Mouse (Mus musculus): ENCODE data around the gene Suox. TPM values are rescaled to one million over a fixed set of nuclear protein-coding genes. Genes with fewer than 3 reads are reported as not detected.
A peak's percentile ranks its signal among the peaks of the same experiment; 100 is the strongest.
"Not testable (repeated sequence)": the region's sequence is repeated elsewhere in the genome, so short reads cannot be mapped to it uniquely, and the experiment has no call there.

Gene Suox
- polyA plus RNA-seq, 1 experiment from 2014 or later = 14.6 TPM

GRCm38 (mm10) chr10:128636561-128636960, 37.3 kb downstream of the Suox start:
- H3K4me2 ChIP-seq (ENCODE audit: low read depth, low read length) = no peak overlapping the region
- H3K9ac ChIP-seq (ENCODE audit: low read length) = no peak overlapping the region
- H3K27me3 ChIP-seq (ENCODE audit: control insufficient read depth, insufficient read depth, low read depth, low read length) = no peaks in the 10 kb centered on the region
- no peaks in the 10 kb centered on the region for H3K4me1 ChIP-seq (replicated peaks; ENCODE audit: control insufficient read depth, insufficient read depth, low read length)
- H3K36me3 ChIP-seq (ENCODE audit: control insufficient read depth, insufficient read depth, low read length) = 0 out of 2 replicates have a peak, but pooled peaks cover 3% of the 10 kb centered on the region
- no peak overlapping the region for H3K4me3 ChIP-seq (ENCODE audit: low read length)
- no peak for ATAC-seq (ENCODE audit: low read depth)
- 63% methylated on average over 6 of the region's 6 CpGs for WGBS
- H3K9me3 ChIP-seq (ENCODE audit: control insufficient read depth, low read length) = no peaks in the 10 kb centered on the region
- no peak overlapping the region for H3K27ac ChIP-seq (ENCODE audit: low read length)

GRCm38 (mm10) chr10:128635697-128636096, 38.2 kb downstream of the Suox start:
- Histone ChIP-seq H3K36me3 (ENCODE audit: control insufficient read depth, insufficient read depth, low read length) (0 out of 2 replicates have a peak, but pooled peaks cover 3% of the 10 kb centered on the region), H3K9ac (ENCODE audit: low read length) (no peak overlapping the region), H3K9me3 (ENCODE audit: control insufficient read depth, low read length) (no peaks in the 10 kb centered on the region), H3K27ac (ENCODE audit: low read length) (no peak overlapping the region), H3K4me2 (ENCODE audit: low read depth, low read length) (no peak overlapping the region), H3K27me3 (ENCODE audit: control insufficient read depth, insufficient read depth, low read depth, low read length) (no peaks in the 10 kb centered on the region), H3K4me1 (replicated peaks; ENCODE audit: control insufficient read depth, insufficient read depth, low read length) (no peaks in the 10 kb centered on the region), H3K4me3 (ENCODE audit: low read length) (no peak overlapping the region)
- no peak for ATAC-seq (ENCODE audit: low read depth)
- 88% methylated on average over 13 of the region's 13 CpGs for WGBS

- Histone ChIP-seq H3K4me3 (ENCODE audit: low read length) (no peak overlapping the region), H3K9me3 (ENCODE audit: control insufficient read depth, low read length) (no peaks in the 10 kb centered on the region), H3K36me3 (ENCODE audit: control insufficient read depth, insufficient read depth, low read length) (0 out of 2 replicates have a peak, but pooled peaks cover 3% of the 10 kb centered on the region), H3K27ac (ENCODE audit: low read length) (no peak overlapping the region), H3K4me1 (replicated peaks; ENCODE audit: control insufficient read depth, insufficient read depth, low read length) (no peaks in the 10 kb centered on the region), H3K4me2 (ENCODE audit: low read depth, low read length) (no peak overlapping the region), H3K27me3 (ENCODE audit: control insufficient read depth, insufficient read depth, low read depth, low read length) (no peaks in the 10 kb centered on the region), H3K9ac (ENCODE audit: low read length) (no peak overlapping the region)
- WGBS = 27% methylated on average over 6 of the region's 6 CpGs
- no peak for ATAC-seq (ENCODE audit: low read depth)
Measured at GRCm38 (mm10) chr10:128631571-128631970, 42.3 kb downstream of the Suox start.

GRCm38 (mm10) chr10:128630306-128630705, 43.6 kb downstream of the Suox start:
- H3K36me3 ChIP-seq (ENCODE audit: control insufficient read depth, insufficient read depth, low read length); H3K9ac ChIP-seq (ENCODE audit: low read length); H3K4me1 ChIP-seq (replicated peaks; ENCODE audit: control insufficient read depth, insufficient read depth, low read length); H3K9me3 ChIP-seq (ENCODE audit: control insufficient read depth, low read length); ATAC-seq (ENCODE audit: low read depth); H3K27ac ChIP-seq (ENCODE audit: low read length); H3K4me2 ChIP-seq (ENCODE audit: low read depth, low read length); H3K27me3 ChIP-seq (ENCODE audit: control insufficient read depth, insufficient read depth, low read depth, low read length); H3K4me3 ChIP-seq (ENCODE audit: low read length): not testable (repeated sequence)
- 78% methylated on average over 5 of the region's 5 CpGs for WGBS

GRCm38 (mm10) chr10:128629746-128630145, 44.1 kb downstream of the Suox start:
- H3K27me3 ChIP-seq (ENCODE audit: control insufficient read depth, insufficient read depth, low read depth, low read length) = no peaks in the 10 kb centered on the region
- peaks cover 7% of the 10 kb centered on the region for H3K36me3 ChIP-seq (ENCODE audit: control insufficient read depth, insufficient read depth, low read length)
- H3K27ac ChIP-seq (ENCODE audit: low read length) = no peak overlapping the region
- H3K4me1 ChIP-seq (replicated peaks; ENCODE audit: control insufficient read depth, insufficient read depth, low read length) = peaks cover 5% of the 10 kb centered on the region; the same call in 1 of the 2 replicates
- 76% methylated on average over 2 of the region's 2 CpGs for WGBS
- no peaks in the 10 kb centered on the region for H3K9me3 ChIP-seq (ENCODE audit: control insufficient read depth, low read length)
- no peak overlapping the region for H3K9ac ChIP-seq (ENCODE audit: low read length)
- H3K4me3 ChIP-seq (ENCODE audit: low read length) = no peak overlapping the region
- ATAC-seq (ENCODE audit: low read depth) = no peak
- no peak overlapping the region for H3K4me2 ChIP-seq (ENCODE audit: low read depth, low read length)

- Histone ChIP-seq H3K4me1 (replicated peaks; ENCODE audit: control insufficient read depth, insufficient read depth, low read length) (peaks cover 5% of the 10 kb centered on the region; the same call in 1 of the 2 replicates), H3K4me3 (ENCODE audit: low read length) (no peak overlapping the region), H3K36me3 (ENCODE audit: control insufficient read depth, insufficient read depth, low read length) (peaks cover 20% of the 10 kb centered on the region), H3K9ac (ENCODE audit: low read length) (no peak overlapping the region), H3K9me3 (ENCODE audit: control insufficient read depth, low read length) (no peaks in the 10 kb centered on the region), H3K27ac (ENCODE audit: low read length) (no peak overlapping the region), H3K27me3 (ENCODE audit: control insufficient read depth, insufficient read depth, low read depth, low read length) (no peaks in the 10 kb centered on the region), H3K4me2 (ENCODE audit: low read depth, low read length) (no peak overlapping the region)
- 75% methylated on average over 10 of the region's 10 CpGs for WGBS
- ATAC-seq (ENCODE audit: low read depth) = no peak
Measured at GRCm38 (mm10) chr10:128627398-128628317, 46.2 kb downstream of the Suox start.

- H3K36me3 ChIP-seq (ENCODE audit: control insufficient read depth, insufficient read depth, low read length) = peaks cover 20% of the 10 kb centered on the region
- WGBS = 1% methylated on average over 40 of the region's 40 CpGs
- peak within 1 kb of the TSS; percentile 68 for H3K4me2 ChIP-seq (ENCODE audit: low read depth, low read length)
- H3K4me1 ChIP-seq (replicated peaks; ENCODE audit: control insufficient read depth, insufficient read depth, low read length) = peaks cover 5% of the 10 kb centered on the region; the same call in 1 of the 2 replicates
- H3K4me3 ChIP-seq (ENCODE audit: low read length) = peak within 1 kb of the TSS; percentile 90
- peak within 1 kb of the TSS; percentile 57 for H3K27ac ChIP-seq (ENCODE audit: low read length)
- peak; percentile 99 for ATAC-seq (ENCODE audit: low read depth)
- H3K9ac ChIP-seq (ENCODE audit: low read length) = peak within 1 kb of the TSS; percentile 95
- H3K9me3 ChIP-seq (ENCODE audit: control insufficient read depth, low read length) = no peaks in the 10 kb centered on the region
- H3K27me3 ChIP-seq (ENCODE audit: control insufficient read depth, insufficient read depth, low read depth, low read length) = no peaks in the 10 kb centered on the region
Measured at GRCm38 (mm10) chr10:128626311-128627310, 47.3 kb downstream of the Suox start, which contains the start of gene Rps26. Gene Rps26, minus strand, starts transcription at chr10:128626747.

GRCm38 (mm10) chr10:128625287-128625894, 48.5 kb downstream of the Suox start:
- 33% methylated on average over 7 of the region's 7 CpGs for WGBS
- Histone ChIP-seq H3K4me3 (ENCODE audit: low read length) (peak overlapping the region; percentile 90), H3K27me3 (ENCODE audit: control insufficient read depth, insufficient read depth, low read depth, low read length) (no peaks in the 10 kb centered on the region), H3K4me2 (ENCODE audit: low read depth, low read length) (peak overlapping the region; percentile 68), H3K36me3 (ENCODE audit: control insufficient read depth, insufficient read depth, low read length) (peaks cover 20% of the 10 kb centered on the region), H3K4me1 (replicated peaks; ENCODE audit: control insufficient read depth, insufficient read depth, low read length) (peaks cover 5% of the 10 kb centered on the region; the same call in 1 of the 2 replicates), H3K9ac (ENCODE audit: low read length) (peak overlapping the region; percentile 95), H3K9me3 (ENCODE audit: control insufficient read depth, low read length) (no peaks in the 10 kb centered on the region), H3K27ac (ENCODE audit: low read length) (peak overlapping the region; percentile 34; the same call in 1 of the 2 replicates)
- ATAC-seq (ENCODE audit: low read depth) = no peak
